Mouse (Mus musculus) myocyte (in vitro differentiated cells): ENCODE measurements at regions not wholly inside any gene's neighbourhood (a gene's known extent, or its start where the extent isn't known, plus 50 kb on each side); places are given as distances from the start of the nearest gene placed in this dataset.

ENCODE experiments used
- E2F4 ChIP-seq: IDR thresholded peaks from one replicate; pipeline ENCODE4 v1.6.1; 2011; ENCODE audit warnings: mild to moderate bottlenecking, control low read depth, moderate library complexity; ENCODE audit not compliant: insufficient read depth
- MAX ChIP-seq: IDR thresholded peaks from one replicate; pipeline ENCODE4 v1.6.1; 2011; ENCODE audit warnings: low read depth, mild to moderate bottlenecking, control low read depth
- POLR2A ChIP-seq: IDR thresholded peaks from one replicate; pipeline ENCODE4 v1.6.1; 2011; ENCODE audit warnings: low read depth, mild to moderate bottlenecking, control low read depth, moderate library complexity; ENCODE audit not compliant: insufficient read length
- POLR2AphosphoS2 ChIP-seq: IDR thresholded peaks from one replicate; pipeline ENCODE4 v1.6.1; 2011; ENCODE audit warnings: low read depth, control low read depth; ENCODE audit not compliant: insufficient read length
- REST ChIP-seq: IDR thresholded peaks from one replicate; pipeline ENCODE4 v1.6.1; 2011; ENCODE audit warnings: mild to moderate bottlenecking, control low read depth, moderate library complexity; ENCODE audit not compliant: insufficient read depth, insufficient read length
- SRF ChIP-seq: IDR thresholded peaks from one replicate; pipeline ENCODE4 v1.6.1; 2011; ENCODE audit warnings: low read depth; ENCODE audit not compliant: control insufficient read depth, insufficient read length
- USF1 ChIP-seq: IDR thresholded peaks from one replicate; pipeline ENCODE4 v1.6.1; 2011; ENCODE audit warnings: low read depth, mild to moderate bottlenecking, control low read depth, moderate library complexity

DNA sequence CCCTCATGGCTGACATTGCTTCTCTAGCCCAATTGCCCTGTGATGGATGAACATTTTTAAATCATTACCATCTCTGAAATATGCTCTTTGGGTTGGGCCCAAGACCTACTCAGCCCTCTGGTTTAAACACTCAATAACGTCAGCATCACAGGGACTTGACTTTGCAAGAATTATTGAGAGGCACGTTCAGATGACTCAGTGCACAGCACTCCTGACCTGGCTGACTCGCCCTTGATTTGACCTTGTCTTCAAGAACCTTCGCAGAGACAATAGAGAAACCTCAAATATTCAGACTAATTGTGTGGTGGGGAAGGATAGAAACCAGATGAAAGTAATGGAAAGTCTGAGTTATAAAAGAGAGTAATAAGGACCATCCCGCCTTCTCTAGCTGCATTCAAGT lies 127.9 kb upstream of the Lnx1 start:
- no peak for TF ChIP-seq POLR2A
- TF ChIP-seq REST: no peak
- no peak for TF ChIP-seq E2F4
- no peak for TF ChIP-seq SRF
- TF ChIP-seq USF1: no peak
- TF ChIP-seq MAX: no peak
- TF ChIP-seq POLR2AphosphoS2: no peak
